Mouse (Mus musculus) stomach, embryonic 14.5 days (tissue): Measurements from ENCODE around the gene Nfib. TPM values are rescaled to one million over a fixed set of nuclear protein-coding genes. Genes with fewer than 3 reads are reported as not detected.

Experiments used
- ATAC-seq: fragments of 200-750 bp; cut with Nextera tagmentation; 2 replicates; pipeline ENCODE4 v1.8.0; 2017; ENCODE audit warnings: low read depth, moderate TSS enrichment; ENCODE audit not compliant: insufficient number of reproducible peaks, insufficient read depth, low FRiP score
- H3K27ac ChIP-seq: fragments of 300-500 bp; sonication (generic); 2 replicates; pipeline ENCODE4 v1.5.1; 2014; ENCODE audit warnings: mild to moderate bottlenecking, low read length, moderate library complexity, mixed read lengths
- H3K27me3 ChIP-seq: fragments of 300-500 bp; sonication (generic); 2 replicates; pipeline ENCODE4 v1.6.1; 2014; ENCODE audit warnings: low read length, control low read depth, mixed read lengths; ENCODE audit not compliant: control insufficient read depth, insufficient read depth
- H3K36me3 ChIP-seq: fragments of 300-500 bp; sonication (generic); 2 replicates; pipeline ENCODE4 v1.6.1; 2014; ENCODE audit warnings: mild to moderate bottlenecking, control low read depth, low read length, moderate library complexity, mixed read lengths; ENCODE audit not compliant: control insufficient read depth, insufficient read depth
- H3K4me1 ChIP-seq: fragments of 300-500 bp; sonication (generic); 2 replicates; pipeline ENCODE4 v1.6.1; 2014; ENCODE audit warnings: low read length, control low read depth, mixed read lengths; ENCODE audit not compliant: control insufficient read depth, insufficient read depth
- H3K4me2 ChIP-seq: fragments of 300-500 bp; sonication (generic); replicated peaks from 2 replicates; pipeline ENCODE4 v1.6.1; 2014; ENCODE audit warnings: low read depth, low read length, control low read depth
- H3K4me3 ChIP-seq: fragments of 300-500 bp; sonication (generic); 2 replicates; pipeline ENCODE4 v1.5.1; 2014; ENCODE audit warnings: low read depth, low read length, control low read depth
- H3K9ac ChIP-seq: fragments of 300-500 bp; sonication (generic); replicated peaks from 2 replicates; pipeline ENCODE4 v1.6.1; 2014; ENCODE audit warnings: low read depth, mild to moderate bottlenecking, control low read depth, low read length, moderate library complexity, mixed read lengths
- H3K9me3 ChIP-seq: fragments of 300-500 bp; sonication (generic); 2 replicates; pipeline ENCODE4 v1.6.1; 2016; ENCODE audit warnings: low read depth, low read length, control low read depth; ENCODE audit not compliant: control insufficient read depth
- WGBS: fragments of 180-500 bp; shearing (Covaris S2); extraction: QIAGEN DNeasy Blood & Tissue Kit; methylation state at CpG from one replicate; pipeline ENCODE4 v1.1.7; 2014; 5-methylcytosine and 5-hydroxymethylcytosine counted together
- polyA plus RNA-seq: library from polyadenylated mRNA; unstranded; fragments of >200 nt; fragmentation: Nextera tagmentation; extraction: Ambion mirVana; gene quantifications from 2 replicates; pipeline ENCODE4 v1.2.1, GENCODE M21; 2014

Gene Nfib
- polyA plus RNA-seq, 1 experiment from 2014 or later, result 94.5 TPM

DNA sequence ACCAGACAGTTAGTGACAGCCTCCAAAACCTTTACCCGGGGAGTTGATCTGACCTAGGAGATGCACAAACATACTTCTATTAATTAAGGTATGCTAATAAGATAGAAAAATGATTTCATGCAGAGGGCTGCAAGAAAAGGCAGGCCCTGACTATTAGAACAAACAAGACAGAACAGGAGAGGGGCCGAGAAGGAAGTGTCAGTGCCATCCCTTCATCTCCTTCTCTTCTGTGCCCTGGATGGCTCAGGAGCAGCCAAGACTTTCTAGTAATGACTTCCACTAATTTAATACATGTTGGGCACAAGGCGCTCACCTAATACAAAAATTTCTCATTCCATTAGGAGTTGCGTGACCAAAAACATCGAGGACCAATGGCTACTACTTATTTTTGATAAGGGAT, 118.9 kb downstream of the Nfib start:
- Histone ChIP-seq H3K36me3 (no peaks in the 10 kb centered on the region), H3K4me3 (no peak overlapping the region), H3K4me2 (no peak overlapping the region), H3K4me1 (no peaks in the 10 kb centered on the region), H3K9ac (no peak overlapping the region), H3K9me3 (no peaks in the 10 kb centered on the region), H3K27me3 (no peaks in the 10 kb centered on the region), H3K27ac (no peak overlapping the region)
- 93% methylated on average over 5 of the region's 5 CpGs for WGBS
- ATAC-seq, result no peak

- H3K27ac ChIP-seq, result no peak overlapping the region
- no peak for ATAC-seq
- WGBS, result 88% methylated on average over 9 of the region's 9 CpGs
- no peak overlapping the region for H3K4me3 ChIP-seq
- H3K9ac ChIP-seq, result no peak overlapping the region
- no peaks in the 10 kb centered on the region for H3K9me3 ChIP-seq
- no peaks in the 10 kb centered on the region for H3K4me1 ChIP-seq
- H3K27me3 ChIP-seq, result no peaks in the 10 kb centered on the region
- H3K36me3 ChIP-seq, result no peaks in the 10 kb centered on the region
- no peak overlapping the region for H3K4me2 ChIP-seq
Measured at GRCm38 (mm10) chr4:82585536-82585935, 120.0 kb downstream of the Nfib start.

DNA sequence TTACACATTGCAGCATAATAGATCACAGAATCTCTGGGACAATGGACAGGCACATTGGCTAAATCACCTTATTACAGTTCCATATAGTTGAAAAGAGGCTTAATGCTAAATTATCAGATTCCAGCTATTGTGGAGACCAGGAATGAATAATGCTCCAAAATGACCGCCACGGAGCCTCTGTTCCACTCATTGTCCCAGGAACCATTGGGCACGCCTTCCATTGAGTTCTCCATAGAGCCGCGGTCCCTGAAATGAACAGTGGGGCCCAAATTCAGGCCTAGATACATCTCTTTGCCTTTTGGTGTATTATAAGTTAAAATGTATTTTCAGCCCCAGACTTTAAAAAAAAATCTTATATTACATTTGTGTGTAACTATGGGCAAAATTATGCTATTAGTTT, 120.5 kb downstream of the Nfib start:
- no peak overlapping the region for H3K27ac ChIP-seq
- WGBS, result 93% methylated on average over 5 of the region's 5 CpGs
- H3K4me2 ChIP-seq, result no peak overlapping the region
- no peaks in the 10 kb centered on the region for H3K27me3 ChIP-seq
- no peaks in the 10 kb centered on the region for H3K36me3 ChIP-seq
- no peaks in the 10 kb centered on the region for H3K9me3 ChIP-seq
- no peak overlapping the region for H3K4me3 ChIP-seq
- ATAC-seq, result no peak
- H3K4me1 ChIP-seq, result no peaks in the 10 kb centered on the region
- no peak overlapping the region for H3K9ac ChIP-seq

GRCm38 (mm10) chr4:82584548-82584947, 121.0 kb downstream of the Nfib start:
- no peaks in the 10 kb centered on the region for H3K9me3 ChIP-seq
- H3K4me3 ChIP-seq, result no peak overlapping the region
- no peaks in the 10 kb centered on the region for H3K36me3 ChIP-seq
- H3K9ac ChIP-seq, result no peak overlapping the region
- no peak for ATAC-seq
- H3K27me3 ChIP-seq, result no peaks in the 10 kb centered on the region
- 54% methylated on average over 4 of the region's 4 CpGs for WGBS
- no peak overlapping the region for H3K27ac ChIP-seq
- no peaks in the 10 kb centered on the region for H3K4me1 ChIP-seq
- no peak overlapping the region for H3K4me2 ChIP-seq

- Histone ChIP-seq H3K9me3 (no peaks in the 10 kb centered on the region), H3K4me2 (no peak overlapping the region), H3K27ac (no peak overlapping the region), H3K4me3 (no peak overlapping the region), H3K36me3 (no peaks in the 10 kb centered on the region), H3K27me3 (no peaks in the 10 kb centered on the region), H3K9ac (no peak overlapping the region), H3K4me1 (no peaks in the 10 kb centered on the region)
- ATAC-seq, result no peak
- 77% methylated on average over 7 of the region's 7 CpGs for WGBS
Measured at GRCm38 (mm10) chr4:82573291-82573605, 132.3 kb downstream of the Nfib start.

GRCm38 (mm10) chr4:82572410-82573290, 132.9 kb downstream of the Nfib start:
- Histone ChIP-seq H3K27me3 (no peaks in the 10 kb centered on the region), H3K27ac (no peak overlapping the region), H3K9ac (no peak overlapping the region), H3K4me3 (no peak overlapping the region), H3K9me3 (no peaks in the 10 kb centered on the region), H3K4me1 (no peaks in the 10 kb centered on the region), H3K36me3 (no peaks in the 10 kb centered on the region), H3K4me2 (no peak overlapping the region)
- WGBS, result 76% methylated on average over 13 of the region's 13 CpGs
- ATAC-seq, result no peak

- Histone ChIP-seq H3K9ac (no peak overlapping the region), H3K27ac (no peak overlapping the region), H3K4me1 (no peaks in the 10 kb centered on the region), H3K36me3 (no peaks in the 10 kb centered on the region), H3K9me3 (no peaks in the 10 kb centered on the region), H3K27me3 (no peaks in the 10 kb centered on the region), H3K4me2 (no peak overlapping the region), H3K4me3 (no peak overlapping the region)
- 91% methylated on average over 2 of the region's 2 CpGs for WGBS
- ATAC-seq, result no peak
Measured at GRCm38 (mm10) chr4:82558816-82559215, 146.7 kb downstream of the Nfib start.

GRCm38 (mm10) chr4:82555673-82556171, 149.8 kb downstream of the Nfib start:
- no peaks in the 10 kb centered on the region for H3K36me3 ChIP-seq
- H3K4me1 ChIP-seq, result no peaks in the 10 kb centered on the region
- no peaks in the 10 kb centered on the region for H3K9me3 ChIP-seq
- peak overlapping the region; percentile 66; the same call in 1 of the 2 replicates for H3K27ac ChIP-seq
- no peak overlapping the region for H3K9ac ChIP-seq
- H3K4me2 ChIP-seq, result peak overlapping the region; percentile 10; the same call in 1 of the 2 replicates
- 46% methylated on average over 16 of the region's 16 CpGs for WGBS
- H3K4me3 ChIP-seq, result no peak overlapping the region
- no peak for ATAC-seq
- no peaks in the 10 kb centered on the region for H3K27me3 ChIP-seq

- no peak overlapping the region for H3K4me3 ChIP-seq
- H3K36me3 ChIP-seq, result no peaks in the 10 kb centered on the region
- no peak for ATAC-seq
- H3K4me2 ChIP-seq, result no peak overlapping the region
- H3K4me1 ChIP-seq, result no peaks in the 10 kb centered on the region
- H3K9ac ChIP-seq, result no peak overlapping the region
- 70% methylated on average over 3 of the region's 3 CpGs for WGBS
- no peaks in the 10 kb centered on the region for H3K27me3 ChIP-seq
- no peaks in the 10 kb centered on the region for H3K9me3 ChIP-seq
- H3K27ac ChIP-seq, result no peak overlapping the region
Measured at GRCm38 (mm10) chr4:82553658-82554057, 151.9 kb downstream of the Nfib start.
